Mouse (Mus musculus): Measurements from ENCODE around the gene Arih2.

DNA sequence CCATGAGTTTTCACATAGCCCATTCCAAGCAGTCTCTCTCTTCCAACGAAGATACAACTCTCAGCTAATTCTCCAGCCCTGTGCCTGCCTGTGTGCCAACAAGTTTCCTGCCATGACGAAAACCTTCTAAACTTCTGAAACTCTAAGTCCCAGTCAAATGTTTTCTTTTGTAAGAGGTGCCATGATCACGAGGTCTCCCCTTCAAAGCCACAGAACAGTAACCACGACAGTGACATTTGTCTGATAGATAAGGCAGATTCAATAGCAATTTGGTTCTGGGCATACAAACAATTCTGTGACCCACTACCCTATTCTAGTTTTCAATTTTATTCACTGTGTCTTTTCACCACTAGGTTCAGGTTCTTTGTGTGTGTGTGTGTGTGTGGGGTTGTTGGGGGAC is 21.0 kb downstream of the Arih2 start:
- TF ChIP-seq TCF12 (IDR thresholded peaks at IDR 0.05; ENCODE audit: insufficient read depth, poor library complexity, severe bottlenecking) (no peak), MYOG (IDR thresholded peaks at IDR 0.05; ENCODE audit: control insufficient read depth in 1 of 3, insufficient read depth in 1 of 3, insufficient read length in 2 of 3, low read depth in 2 of 3) (no peak), POLR2A (IDR thresholded peaks at IDR 0.05; ENCODE audit: insufficient read length, low read depth) (no peak), MAX (IDR thresholded peaks at IDR 0.05; ENCODE audit: low read depth) (no peak), TCF3 (IDR thresholded peaks at IDR 0.05; ENCODE audit: insufficient read length, low read depth) (no peak), MYOD1 (IDR thresholded peaks at IDR 0.05; ENCODE audit: control insufficient read depth in 1 of 3, insufficient read length in 2 of 3, low read depth in 2 of 3) (no peak), POLR2AphosphoS2 (IDR thresholded peaks at IDR 0.05; ENCODE audit: insufficient read length, low read depth) (no peak), REST (IDR thresholded peaks at IDR 0.05; ENCODE audit: insufficient read depth, insufficient read length) (no peak), USF1 (IDR thresholded peaks at IDR 0.05; ENCODE audit: low read depth) (no peak), E2F4 (IDR thresholded peaks at IDR 0.05; ENCODE audit: insufficient read depth) (no peak), CEBPB (IDR thresholded peaks at IDR 0.05; ENCODE audit: insufficient read depth, poor library complexity, severe bottlenecking) (no peak)

Measured in myocyte (in vitro differentiated cells).